Mouse (Mus musculus): ENCODE results near the gene Bmper.

Bmper gene

DNA sequence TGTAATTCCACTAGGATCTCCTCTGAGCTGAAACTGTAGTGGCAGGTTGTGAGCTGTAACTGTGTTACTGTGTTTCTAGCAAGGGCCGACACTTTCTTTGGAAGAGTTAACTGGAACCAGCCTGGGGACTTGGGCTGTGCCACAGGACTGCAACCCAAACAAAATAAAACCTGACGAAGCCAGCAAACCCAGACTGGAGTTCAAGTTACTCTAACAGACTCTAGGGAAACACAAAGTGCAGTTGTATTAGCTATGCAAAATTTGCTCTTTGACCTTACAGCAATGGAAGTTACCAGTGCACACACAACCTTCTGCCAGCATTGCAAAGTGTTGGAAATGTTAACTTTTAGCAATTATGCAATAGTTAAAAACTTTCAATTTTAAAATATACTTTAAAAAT, 140.3 kb downstream of the Bmper start:
- in situ Hi-C loops (cut with MboI; ENCODE audit: low sequenced_read_pairs) = no loop called here

DNA sequence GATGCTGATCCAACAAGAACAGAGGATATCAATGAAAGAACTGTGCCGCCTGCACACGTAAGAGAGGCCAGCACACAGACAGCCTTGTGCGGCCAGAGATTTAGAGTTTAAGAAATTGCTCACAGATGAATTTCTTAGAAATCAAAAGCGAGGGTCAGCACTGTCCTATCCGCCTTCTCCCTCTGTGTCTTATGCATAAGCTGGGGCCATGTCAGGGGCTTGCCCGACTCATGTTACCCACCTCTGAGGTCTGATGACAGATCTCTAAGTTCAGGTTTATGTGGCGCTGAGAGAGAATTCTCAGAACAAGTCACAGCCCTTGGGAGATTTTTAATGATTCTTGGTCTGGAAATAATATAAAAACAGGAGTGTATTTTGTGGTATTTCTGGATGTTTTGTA, 140.7 kb downstream of the Bmper start:
- in situ Hi-C loops (cut with MboI; ENCODE audit: low sequenced_read_pairs) = no loop called here

DNA sequence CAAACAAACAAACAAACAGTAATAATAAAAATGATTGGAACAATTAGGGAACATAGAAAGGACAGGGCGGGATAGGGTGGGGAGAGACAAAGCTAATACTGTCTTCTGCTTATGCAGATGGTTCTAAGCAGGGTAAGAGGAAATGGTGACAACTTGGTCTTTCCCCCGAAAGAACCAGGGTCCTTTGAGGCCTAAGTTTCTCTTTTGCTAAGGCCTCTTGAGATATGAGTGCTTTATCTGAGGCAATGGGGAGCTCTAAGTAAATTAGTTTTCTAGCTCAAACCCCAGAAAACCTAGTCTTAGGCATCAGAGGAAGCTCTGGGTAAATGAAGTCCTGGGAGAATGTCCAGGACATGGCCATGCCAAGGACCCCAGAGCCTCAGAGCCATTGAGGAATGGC, 141.2 kb downstream of the Bmper start:
- in situ Hi-C loops (cut with MboI; ENCODE audit: low sequenced_read_pairs) = no loop called here

DNA sequence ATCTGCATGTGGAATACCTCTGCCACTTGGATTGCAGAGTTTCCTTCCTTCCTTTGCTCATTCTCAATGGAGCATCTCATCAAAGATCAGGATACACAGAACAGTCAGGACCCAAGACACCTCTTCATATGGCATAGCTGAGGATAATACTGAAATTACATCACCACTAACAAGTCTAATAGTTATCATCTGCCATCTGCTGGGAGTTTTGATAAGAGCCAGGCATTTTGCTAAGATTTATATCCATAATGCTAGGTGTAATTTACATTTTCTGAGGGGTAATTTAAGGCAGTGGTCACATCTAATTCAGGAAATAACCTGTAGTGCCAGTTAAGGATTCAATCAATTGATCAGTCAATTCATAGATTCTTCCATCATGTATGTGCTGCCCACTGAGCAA, 145.2 kb downstream of the Bmper start:
- in situ Hi-C loops (cut with MboI; ENCODE audit: low sequenced_read_pairs) = no loop called here

DNA sequence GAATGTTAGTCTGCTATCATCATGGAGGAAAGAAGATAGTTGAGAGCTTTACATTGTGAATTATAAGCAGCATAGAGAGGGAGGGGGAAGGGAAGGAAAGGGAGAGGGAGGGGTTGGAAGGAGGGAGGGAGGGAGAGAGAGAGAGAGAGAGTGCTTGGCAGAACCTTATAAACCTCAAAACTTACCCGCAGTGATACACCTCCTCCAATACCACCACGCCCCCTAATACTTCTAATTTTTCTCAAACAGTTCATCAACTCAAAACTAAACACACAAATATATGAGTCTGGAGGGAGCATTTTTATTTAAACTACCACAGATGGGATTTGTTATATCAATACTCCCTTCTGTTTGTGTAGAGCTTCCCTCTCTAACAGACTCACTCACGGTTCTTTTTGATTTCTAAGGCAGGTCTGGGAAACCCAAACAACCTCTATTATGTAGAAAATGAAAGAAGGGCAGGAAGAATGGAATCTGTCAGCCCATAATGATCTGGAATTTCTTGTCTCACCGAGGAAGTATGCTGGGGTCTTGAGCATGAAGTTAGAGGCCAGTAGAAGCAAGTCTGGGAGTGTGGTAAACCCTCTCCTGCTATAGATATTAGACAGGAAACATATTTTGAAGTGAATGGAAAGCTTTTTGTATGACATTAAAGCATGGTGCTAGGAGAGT, 152.0 kb downstream of the Bmper start:
- in situ Hi-C loops (cut with MboI; ENCODE audit: low sequenced_read_pairs) = no loop called here

DNA sequence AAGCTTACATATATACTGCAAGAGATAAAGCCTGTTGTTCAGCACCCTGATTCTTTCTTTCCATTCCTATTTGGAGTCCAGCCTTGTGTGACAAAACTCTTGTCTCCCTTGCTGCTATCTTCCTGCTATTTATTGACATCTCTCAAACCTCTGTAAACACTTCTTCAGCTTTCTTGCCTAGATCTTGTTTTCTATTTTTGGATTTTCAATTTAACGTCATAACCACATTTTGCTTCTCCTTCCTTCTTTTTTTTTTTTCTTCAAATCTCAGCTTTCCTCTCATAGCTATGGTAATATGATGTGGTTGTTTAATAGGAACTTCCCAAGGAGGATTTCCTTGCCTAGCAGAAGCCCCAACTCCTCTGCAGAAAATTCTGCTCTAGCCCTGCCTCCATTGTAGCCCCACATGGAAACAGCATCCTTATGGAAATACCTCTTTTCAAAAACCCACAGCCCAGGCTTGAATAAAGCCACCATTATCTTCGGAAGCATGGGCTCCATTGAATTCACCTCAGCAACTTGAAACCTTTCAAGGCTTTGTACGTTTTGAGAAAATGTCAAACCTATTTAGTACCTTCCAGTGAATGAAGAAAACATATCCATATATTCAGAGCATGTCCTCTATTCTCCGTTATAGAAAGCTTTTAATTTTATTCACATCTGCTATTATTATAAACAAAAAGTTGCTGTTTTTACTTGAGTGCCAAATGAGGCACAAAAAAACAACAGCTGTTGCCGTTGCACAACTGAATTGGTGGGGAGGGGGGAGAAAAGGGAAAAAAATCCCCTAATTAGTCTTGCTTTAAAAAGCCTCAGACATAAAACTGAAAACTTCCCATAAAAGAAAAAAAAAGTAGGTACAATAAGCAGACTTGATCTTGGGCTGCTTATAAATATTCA, 155.2 kb downstream of the Bmper start:
- in situ Hi-C loops (cut with MboI; ENCODE audit: low sequenced_read_pairs) = no loop called here

DNA sequence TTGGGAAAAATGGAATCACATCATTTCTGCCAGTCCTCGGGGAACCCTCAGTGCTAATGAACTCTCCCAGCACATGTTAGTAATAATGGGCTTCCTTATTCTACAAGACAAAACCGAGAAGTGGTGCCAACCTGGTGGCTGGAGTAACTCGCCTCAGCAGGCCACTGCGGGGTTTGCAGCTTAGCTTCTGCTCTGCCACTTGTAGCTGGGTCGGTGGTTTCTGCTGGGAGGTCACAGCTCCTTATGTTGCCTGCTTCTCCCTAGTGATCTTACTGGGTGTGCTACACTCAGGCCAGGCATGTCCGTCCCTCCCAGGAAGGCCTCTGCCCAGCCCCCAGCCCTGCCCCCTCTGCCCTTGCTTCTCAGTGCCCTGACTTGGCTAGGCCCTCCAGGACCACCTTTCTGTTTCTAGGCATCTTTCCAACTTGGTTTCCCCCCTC, 155.9 kb downstream of the Bmper start:
- in situ Hi-C loops (cut with MboI; ENCODE audit: low sequenced_read_pairs) = no loop called here

DNA sequence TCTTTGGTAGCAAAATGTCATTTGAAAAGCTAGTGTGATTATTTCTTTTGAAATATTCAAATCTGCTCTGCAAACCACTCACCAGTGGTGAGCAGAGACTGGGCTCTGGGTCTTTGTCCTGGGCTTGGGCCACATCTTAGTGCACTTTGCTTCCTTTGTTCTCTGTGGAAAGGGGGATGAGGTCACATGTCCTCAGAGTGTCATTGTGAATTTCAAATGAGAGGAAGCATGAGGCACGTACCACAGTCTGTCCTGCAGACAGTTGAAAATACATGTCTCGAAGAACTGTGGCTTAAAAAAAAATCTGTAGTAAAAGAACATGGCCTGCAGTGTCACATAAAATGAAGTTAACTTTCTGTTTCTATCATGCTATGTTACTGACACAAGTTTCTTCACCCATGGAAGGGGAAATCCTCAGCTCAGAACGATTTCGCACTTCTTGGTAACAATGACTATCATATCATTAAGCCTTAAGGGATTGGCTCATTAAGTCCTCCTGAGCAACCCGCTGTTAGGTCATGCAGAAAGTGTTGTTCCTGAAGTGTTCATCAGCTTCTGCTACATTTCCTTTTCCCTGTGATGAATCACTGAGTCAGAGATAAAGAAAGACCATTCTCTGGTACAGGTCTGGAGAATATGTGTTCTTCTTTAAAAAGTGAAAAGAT, 157.4 kb downstream of the Bmper start:
- in situ Hi-C loops (cut with MboI; ENCODE audit: low sequenced_read_pairs) = no loop called here

DNA sequence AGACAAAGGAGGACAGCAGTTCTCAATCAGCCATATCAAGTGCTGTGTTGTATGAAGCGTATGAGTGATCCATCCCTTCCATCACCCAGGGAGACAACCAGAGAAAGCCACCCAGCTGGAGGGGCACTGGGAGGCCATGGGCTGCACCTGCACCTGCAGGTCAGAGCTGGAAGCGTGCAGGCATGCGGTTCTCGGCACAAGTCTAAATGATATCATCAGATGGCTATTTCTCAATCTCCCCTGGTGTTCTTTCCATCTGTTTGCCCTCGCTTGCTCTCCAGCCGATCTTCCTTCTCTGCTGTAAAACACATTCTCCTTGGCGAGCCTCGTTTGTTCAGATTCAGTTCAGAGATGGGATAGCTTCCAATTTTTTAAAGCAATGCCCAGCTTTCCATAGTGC, 160.4 kb downstream of the Bmper start:
- in situ Hi-C loops (cut with MboI; ENCODE audit: low sequenced_read_pairs) = no loop called here

DNA sequence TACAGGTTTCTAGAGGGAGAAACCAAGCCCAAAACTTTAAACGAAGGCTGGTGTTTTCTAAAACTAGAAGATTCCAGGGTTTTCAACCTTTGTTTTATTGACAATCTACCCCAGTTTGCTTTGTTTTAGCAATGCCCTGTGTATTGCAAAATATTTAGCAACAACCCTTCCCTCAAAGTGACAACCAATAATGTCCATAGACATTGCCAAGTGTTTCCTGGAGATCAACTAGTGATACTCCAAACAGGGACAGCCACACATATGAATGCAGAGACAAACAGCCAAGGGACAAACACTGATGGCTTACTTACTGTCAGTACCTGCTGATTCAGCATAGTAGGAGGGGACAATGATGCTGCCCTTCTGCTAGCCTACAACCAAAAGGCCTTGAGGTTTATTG, 161.0 kb downstream of the Bmper start:
- in situ Hi-C loops (cut with MboI; ENCODE audit: low sequenced_read_pairs) = no loop called here

DNA sequence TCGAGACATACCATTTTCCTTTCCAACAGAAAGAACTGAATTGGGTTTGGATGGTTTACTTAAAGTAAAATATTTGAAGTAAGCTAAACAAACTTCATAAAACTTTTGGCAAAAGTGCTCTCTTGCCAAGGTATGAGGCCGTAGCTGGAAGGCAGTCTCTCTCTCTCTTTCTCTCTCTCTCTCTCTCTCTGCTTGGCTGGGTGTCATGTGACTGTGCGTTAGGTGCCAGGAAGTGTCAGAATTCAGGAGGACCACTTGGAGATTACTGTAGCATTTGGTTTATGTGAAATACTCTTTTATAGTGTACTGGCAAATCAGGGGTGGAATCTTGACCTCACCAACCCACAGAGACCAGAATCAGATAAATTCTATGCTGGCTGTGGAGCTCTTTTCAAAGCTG, 162.0 kb downstream of the Bmper start:
- in situ Hi-C loops (cut with MboI; ENCODE audit: low sequenced_read_pairs) = no loop called here

DNA sequence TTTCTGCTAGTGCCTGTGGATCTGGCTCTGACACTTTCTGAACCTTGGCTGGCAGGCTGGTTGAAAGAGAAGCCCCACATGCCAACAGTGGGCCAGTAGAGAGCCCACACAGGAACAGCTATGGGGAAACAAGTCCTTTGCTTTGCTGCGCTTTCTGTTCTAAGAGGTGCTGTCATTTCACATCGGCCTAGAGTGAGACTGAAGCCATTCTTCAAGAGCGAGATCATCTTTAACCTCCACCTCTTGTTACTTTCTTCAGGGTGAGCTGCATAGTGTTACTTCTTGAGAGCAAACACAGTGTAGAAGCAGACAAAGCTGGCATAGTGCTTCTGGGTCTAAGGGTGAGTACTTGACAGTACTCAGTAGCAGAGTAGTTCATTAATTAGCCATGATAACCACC, 163.3 kb downstream of the Bmper start:
- in situ Hi-C loops (cut with MboI; ENCODE audit: low sequenced_read_pairs) = no loop called here

DNA sequence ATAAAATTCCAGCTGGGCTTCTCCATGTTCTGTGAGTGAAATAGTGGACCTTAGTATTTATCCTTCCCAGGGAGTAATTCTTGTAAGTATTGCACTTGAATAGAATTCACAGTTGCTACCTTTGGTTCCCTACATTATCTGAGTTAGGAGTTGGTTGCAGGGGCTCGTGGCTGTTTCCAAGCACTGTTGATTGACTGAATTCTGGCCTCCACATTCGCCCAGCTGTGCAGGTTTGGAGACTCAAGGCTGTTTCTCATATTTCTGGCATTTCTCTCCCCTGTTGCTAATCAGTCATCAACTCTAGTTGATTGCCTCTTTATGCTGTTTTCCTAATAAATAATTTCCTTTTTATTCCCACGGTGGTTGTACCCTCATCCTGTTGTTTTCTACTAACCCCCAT, 167.2 kb downstream of the Bmper start:
- in situ Hi-C loops (cut with MboI; ENCODE audit: low sequenced_read_pairs) = no loop called here

DNA sequence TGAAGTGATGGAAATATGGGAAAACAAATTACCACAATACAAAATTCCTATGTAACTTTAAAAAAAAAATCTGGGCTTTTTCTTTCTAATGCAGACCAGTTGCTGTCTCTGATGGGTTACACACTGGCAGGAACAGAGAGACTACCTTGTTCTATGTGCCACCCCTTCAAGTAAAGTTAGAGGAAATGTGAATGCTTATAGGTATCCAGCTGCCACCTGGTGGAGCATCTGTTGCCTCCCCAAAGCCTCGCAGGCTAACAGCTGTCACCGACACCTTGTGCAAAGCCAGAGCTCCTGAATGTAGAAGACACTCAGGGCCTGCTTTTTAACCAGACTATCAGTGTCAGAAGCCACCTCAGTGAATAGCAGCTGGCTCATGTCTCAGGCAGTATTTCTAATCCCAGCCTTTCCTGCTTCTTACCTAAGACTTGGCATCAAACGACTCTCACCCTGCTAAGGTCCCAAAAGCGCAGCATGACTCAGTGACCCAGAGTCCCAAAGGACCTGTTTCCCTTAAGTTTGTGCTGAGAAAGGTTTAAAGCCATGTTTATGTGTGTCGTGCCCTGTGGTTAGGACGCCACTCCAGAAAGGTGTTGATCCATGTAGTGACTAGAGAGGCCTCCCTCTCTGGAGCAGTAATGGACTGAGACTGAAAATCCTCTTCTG, 171.9 kb downstream of the Bmper start:
- in situ Hi-C loops (cut with MboI; ENCODE audit: low sequenced_read_pairs) = no loop called here

DNA sequence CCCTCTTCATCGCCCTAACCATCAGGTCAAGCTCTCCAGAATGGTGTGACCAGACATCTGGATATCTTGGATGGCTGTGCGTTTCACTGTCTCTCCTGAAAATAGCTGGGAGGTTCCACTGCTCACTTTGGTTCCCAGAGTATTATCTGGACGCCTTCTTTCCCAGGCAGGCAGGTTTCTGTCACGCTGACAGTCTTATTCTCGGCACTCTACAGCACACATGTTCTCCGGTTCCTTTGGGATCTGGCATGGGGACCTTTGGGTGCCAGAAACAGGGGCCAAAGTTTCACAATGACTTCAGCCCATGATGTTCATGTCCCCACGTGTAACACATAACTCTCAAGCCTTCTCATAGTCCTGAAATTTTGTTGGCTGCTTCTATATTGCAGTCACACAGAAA, 173.3 kb downstream of the Bmper start:
- in situ Hi-C loops (cut with MboI; ENCODE audit: low sequenced_read_pairs) = no loop called here

DNA sequence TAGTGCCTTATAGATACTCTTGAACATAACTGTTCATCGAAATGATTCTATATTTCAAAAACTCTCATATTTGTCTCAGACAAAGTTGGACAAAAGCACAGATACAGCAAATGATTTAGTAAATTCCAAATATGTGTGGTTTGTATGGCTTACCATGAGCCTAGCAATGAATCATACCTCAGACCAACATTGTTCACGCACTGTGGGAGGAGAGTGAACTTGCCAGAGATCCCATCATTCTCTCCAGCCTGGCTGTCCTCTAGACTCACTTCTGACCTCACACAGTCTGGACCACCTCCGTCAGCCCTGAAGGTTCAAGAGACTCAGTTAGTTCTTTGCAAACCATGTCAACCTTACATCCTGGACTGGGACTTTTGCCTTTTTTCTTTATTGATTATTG, 175.0 kb downstream of the Bmper start:
- in situ Hi-C loops (cut with MboI; ENCODE audit: low sequenced_read_pairs) = no loop called here

DNA sequence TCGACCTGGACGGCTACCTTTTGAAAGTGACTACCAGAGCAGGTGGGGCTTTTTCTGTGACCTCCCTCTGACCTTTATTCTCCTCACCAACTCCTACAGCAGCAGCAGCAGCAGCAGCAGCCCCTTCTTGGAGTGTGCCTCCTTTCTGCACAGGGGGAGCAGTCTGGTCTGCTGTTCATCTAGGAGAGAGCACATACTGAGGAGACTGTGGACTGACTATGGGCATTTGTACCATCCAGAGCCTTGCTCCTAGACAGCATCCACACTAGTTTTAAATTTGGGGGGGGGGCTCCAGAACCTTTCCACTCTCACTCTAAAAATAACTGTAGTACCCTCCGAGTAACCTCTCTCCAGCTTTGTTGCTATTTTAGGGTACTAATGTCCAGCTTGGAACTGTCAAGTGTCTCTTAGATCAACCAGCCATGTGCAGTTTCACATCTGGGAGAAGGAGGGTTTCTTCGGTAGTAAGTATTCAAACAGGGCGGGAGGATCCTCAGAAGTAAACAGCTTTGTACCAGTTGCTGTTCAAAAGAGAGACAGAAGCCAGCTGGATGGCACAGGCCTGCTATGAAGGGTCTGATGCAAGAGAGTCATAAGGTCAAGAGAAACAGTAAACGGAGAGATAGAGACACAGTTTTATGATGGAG, 176.9 kb downstream of the Bmper start:
- in situ Hi-C loops (cut with MboI; ENCODE audit: low sequenced_read_pairs) = no loop called here

DNA sequence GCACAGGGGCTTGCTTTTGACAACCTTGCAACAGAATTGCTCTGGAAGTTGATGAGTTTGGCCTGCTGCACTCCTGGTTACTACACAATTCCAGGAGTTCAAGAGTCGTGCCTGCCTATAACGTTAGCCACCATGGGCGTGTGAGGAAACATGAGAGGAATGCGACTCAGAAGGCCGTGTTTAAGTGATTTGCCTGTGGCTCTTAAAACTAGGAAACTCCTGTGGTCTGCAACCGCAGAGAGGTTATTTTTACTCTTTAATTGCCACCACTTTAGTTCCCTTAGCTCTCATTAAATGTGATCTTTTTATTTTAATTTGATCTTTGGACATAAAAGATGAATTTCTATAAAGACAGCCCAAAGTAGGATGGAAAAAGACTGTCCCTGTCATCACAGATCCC, 184.5 kb downstream of the Bmper start:
- in situ Hi-C loops (cut with MboI; ENCODE audit: low sequenced_read_pairs) = no loop called here

DNA sequence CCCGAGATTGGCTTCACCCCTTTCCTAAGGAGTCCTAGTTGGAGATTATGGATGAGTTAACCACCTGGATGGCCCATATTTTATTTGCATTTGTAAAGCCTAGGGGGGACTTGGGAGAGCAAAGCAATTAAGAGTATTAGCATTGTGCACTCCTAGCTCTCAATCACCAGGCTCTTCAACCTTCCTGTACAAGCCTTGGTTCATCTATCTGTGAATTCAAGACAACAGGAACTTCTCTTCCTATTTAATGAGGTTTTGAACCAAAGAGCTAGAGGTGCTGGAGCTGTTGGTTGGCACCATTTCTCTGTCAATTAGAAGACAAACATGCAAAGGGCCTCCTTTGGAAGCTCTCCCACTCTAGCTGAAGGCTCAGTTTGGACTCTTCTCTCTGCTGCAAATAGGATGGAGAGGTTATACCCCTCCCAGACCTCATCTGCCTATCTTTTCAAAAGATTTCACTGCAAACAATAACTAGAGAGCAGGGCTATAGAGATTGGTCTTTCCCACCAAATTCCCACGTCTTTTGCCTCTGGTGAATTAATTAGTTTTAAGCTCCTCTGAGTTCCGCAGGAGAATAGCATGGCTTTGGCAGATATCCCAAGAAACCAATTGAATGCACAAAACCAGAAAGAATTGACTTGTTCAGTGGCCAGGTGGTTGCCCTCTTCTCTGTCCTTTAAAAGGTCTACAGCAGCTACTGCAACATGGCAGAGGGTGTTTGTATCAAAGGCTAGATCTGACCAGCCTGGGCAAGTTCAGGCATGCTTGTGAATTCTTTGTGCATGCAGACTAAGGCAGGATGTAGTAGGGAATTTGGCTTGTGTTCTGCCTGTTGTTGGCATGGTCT, 185.3 kb downstream of the Bmper start:
- in situ Hi-C loops (cut with MboI; ENCODE audit: low sequenced_read_pairs) = no loop called here

DNA sequence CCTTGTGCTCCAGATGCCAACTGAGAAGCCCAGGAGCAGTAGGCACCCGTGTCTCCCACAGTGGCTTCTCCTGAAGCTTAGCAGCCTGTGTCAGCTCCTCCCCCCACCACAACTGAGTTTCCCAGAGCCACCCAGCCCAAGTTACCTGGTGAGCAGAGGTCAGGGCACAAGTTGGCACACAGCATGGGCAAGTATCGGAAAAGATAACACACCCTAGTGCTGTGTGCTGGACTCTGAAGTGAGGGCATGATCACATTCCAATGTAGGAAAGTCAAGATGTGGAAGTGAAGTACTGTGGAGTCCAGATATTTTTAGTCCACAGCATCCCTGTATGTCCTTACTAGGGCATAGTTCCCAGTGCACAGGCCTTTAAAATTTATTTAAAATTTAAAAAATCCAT, 187.7 kb downstream of the Bmper start:
- in situ Hi-C loops (cut with MboI; ENCODE audit: low sequenced_read_pairs) = no loop called here

Data from CH12F3 (cell line).